Mouse (Mus musculus): ENCODE data around the gene Tnrc6b. TPM values are rescaled to one million over a fixed set of nuclear protein-coding genes. Genes with fewer than 3 reads are reported as not detected.
"Not testable (repeated sequence)": the region's sequence is repeated elsewhere in the genome, so short reads cannot be mapped to it uniquely, and the experiment has no call there.

Tnrc6b gene
- polyA plus RNA-seq, 1 experiment from 2014 or later: 13.9 TPM

DNA sequence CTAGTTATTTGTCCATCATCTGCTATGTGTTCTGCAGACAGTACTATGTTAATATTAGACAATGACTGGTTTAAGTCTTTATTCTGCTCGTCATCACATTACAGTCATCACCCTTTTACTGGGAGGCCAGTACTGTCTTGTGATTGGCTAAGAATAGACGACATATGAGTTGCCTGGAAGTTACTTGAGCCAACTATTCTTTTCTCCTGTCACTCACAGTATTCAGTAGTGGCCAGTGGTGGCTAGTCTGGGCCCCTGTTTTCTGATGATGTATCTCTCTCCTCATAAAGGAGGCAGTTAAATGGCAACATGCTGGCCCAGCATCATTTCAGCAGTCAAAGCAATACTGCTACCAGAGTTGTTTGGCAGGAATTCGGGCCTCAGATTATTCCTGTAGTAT is 163.6 kb downstream of the Tnrc6b start:
- ATAC-seq (no peak), DNase-seq (ENCODE audit: low read depth, low spot score) (no peak)
- ChIA-PET POLR2A (interaction anchor here (1.4 kb wide), 1 partner anchor 21 kb away, joined by 3 read pairs; no protein-coding TSS in a partner anchor), CTCF (interaction anchor here (0.8 kb wide), 1 partner anchor 49 kb away, joined by 3 read pairs; no protein-coding TSS in a partner anchor)
- no peaks in the 10 kb centered on the region for H3K27me3 ChIP-seq
- in situ Hi-C loops (cut with MboI; ENCODE audit: low pct_unique_long_range_greater_than_20kb): loop anchor here (25.0 kb wide), 1 partner anchor 162 kb away; the partner anchor contains the start of gene Tnrc6b
- TF ChIP-seq CTCF (IDR thresholded peaks at IDR 0.05): no peak

DNA sequence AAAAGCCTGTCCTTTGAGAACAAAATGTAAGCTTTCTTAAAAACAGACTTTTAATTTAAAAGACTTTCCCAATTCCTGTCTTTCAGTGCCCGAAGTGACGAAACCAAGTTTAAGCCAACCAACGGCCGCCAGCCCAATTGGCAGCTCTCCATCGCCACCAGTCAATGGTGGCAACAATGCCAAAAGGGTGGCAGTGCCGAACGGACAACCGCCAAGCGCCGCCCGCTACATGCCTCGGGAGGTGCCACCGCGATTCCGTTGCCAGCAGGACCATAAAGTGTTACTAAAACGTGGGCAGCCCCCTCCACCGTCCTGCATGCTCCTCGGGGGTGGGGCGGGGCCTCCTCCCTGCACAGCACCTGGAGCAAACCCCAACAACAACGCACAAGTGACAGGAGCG is 165.1 kb downstream of the Tnrc6b start:
- CTCF ChIA-PET: no interaction called here
- no peak for TF ChIP-seq CTCF (IDR thresholded peaks at IDR 0.05)
- POLR2A ChIA-PET: no interaction called here
- in situ Hi-C loops (cut with MboI; ENCODE audit: low pct_unique_long_range_greater_than_20kb): loop anchor here (25.0 kb wide), 1 partner anchor 164 kb away; the partner anchor contains the start of gene Tnrc6b
- no peaks in the 10 kb centered on the region for H3K27me3 ChIP-seq
- ATAC-seq (no peak), DNase-seq (ENCODE audit: low read depth, low spot score) (no peak)

DNA sequence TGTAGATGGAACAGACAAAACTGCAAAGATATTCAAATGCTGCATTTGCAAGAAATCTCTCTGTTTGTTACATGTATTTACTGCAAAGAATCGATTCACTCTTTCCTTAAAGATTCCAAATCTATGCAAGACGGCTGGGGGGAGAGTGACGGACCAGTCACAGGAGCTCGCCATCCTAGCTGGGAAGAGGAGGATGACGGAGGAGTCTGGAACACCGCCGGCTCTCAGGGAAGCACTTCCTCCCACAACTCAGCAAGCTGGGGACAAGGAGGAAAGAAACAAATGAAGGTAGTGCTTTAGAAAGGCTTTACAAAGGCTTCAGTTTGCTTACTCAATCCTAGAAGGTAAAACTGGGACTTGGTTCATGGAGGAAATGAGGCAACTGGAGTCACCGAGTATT is 173.0 kb downstream of the Tnrc6b start:
- H3K27me3 ChIP-seq: no peaks in the 10 kb centered on the region
- CTCF ChIA-PET: no interaction called here
- TF ChIP-seq CTCF (IDR thresholded peaks at IDR 0.05): no peak
- in situ Hi-C loops (cut with MboI; ENCODE audit: low pct_unique_long_range_greater_than_20kb): loop anchor here (25.0 kb wide), 1 partner anchor 172 kb away; the partner anchor contains the start of gene Tnrc6b
- POLR2A ChIA-PET: no interaction called here
- no peak for DNase-seq (ENCODE audit: low read depth, low spot score)
- ATAC-seq: no peak

DNA sequence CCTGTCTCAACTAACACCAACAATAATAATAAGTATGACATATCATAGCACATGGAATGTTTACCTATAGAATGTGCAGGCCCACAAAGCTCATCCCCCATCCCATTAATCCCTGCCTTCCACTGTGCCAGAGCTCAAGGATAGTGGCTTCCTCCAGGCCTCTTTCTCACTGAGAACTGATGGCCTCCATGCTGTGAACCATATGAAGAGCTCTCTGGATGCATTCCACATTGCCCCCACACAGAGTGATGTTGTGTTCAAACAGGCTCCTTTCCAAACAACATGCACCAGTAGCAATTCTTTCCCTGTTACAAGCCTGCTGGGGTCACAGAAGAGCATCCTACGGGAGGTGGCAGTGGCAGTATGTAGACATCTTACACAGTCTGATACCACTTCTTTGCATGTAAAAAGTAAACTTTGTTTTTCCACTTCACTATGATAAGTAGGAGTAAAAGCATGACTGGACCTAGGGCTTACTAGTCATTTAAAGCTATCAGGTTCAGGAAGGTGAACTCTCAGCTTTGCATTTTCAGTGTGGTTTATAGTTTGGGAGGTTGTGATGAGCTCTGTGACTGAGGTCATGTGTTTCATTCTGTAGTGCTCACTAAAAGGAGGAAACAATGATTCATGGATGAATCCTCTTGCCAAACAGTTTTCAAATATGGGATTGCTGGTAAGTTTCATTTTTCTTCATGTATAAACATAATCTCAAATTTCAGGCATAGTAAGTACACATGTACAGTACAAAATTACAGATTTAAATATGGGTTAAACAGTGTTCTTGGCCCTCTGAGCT is 175.4 kb downstream of the Tnrc6b start:
- ChIA-PET POLR2A (interaction anchor here (0.9 kb wide), 1 partner anchor 24 kb away, joined by 3 read pairs; no protein-coding TSS in a partner anchor), CTCF (interaction anchor here (1.4 to 2.0 kb wide), 2 partner anchors 10 to 14 kb away, joined by 4 to 5 read pairs; no protein-coding TSS in a partner anchor)
- ATAC-seq (no peak), DNase-seq (ENCODE audit: low read depth, low spot score) (no peak)
- TF ChIP-seq CTCF (IDR thresholded peaks at IDR 0.05): no peak
- in situ Hi-C loops (cut with MboI; ENCODE audit: low pct_unique_long_range_greater_than_20kb): loop anchor here (25.0 kb wide), 1 partner anchor 174 kb away; the partner anchor contains the start of gene Tnrc6b
- no peaks in the 10 kb centered on the region for H3K27me3 ChIP-seq

DNA sequence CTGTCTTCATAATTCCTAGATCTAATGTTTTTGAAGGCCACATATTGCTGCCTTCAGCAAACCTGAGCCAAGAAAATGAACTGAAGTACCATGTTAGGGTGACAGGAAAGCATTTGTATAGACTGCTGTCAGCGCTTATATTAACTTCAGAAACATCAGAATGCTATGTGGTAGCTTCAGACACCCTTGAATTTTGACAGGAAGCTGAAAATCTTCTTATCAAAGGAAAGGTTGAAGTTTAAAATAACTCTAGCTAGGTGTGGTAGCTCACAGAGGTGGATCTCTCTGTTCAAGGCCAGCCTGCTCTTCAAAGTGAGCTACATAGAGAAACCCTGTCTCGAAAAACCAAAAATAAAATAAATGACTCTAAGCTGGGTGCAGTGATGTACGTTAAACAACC is 181.2 kb downstream of the Tnrc6b start:
- CTCF ChIA-PET: interaction anchor here (1.4 to 2.2 kb wide), 2 partner anchors 14 to 18 kb away, joined by 4 to 5 read pairs; no protein-coding TSS in a partner anchor
- in situ Hi-C loops (cut with MboI; ENCODE audit: low pct_unique_long_range_greater_than_20kb): loop anchor here (25.0 kb wide), 1 partner anchor 180 kb away; the partner anchor contains the start of gene Tnrc6b
- no peaks in the 10 kb centered on the region for H3K27me3 ChIP-seq
- POLR2A ChIA-PET: no interaction called here
- ATAC-seq (no peak), DNase-seq (ENCODE audit: low read depth, low spot score) (no peak)
- no peak for TF ChIP-seq CTCF (IDR thresholded peaks at IDR 0.05)

DNA sequence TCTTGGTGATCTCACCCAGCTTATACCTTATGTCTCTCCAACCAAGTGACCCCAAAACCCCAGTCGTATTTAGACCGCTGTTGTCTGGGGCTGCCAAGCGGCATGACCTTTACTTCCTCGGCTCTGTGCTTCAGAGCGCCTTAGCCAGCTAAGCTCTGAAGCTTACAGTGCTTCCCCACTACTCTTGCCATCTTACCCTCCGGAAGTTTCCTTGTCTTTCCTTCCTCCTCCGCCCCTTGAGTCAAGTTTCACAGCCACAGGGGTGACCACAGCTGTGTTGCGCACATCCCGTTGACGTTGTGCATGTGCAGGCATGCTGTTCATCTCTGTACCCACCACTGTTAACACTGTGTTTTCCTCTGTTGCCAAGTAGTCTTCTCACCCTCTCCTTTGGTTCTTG is 185.6 kb downstream of the Tnrc6b start:
- TF ChIP-seq CTCF (IDR thresholded peaks at IDR 0.05): no peak
- ChIA-PET POLR2A (interaction anchor here (0.6 kb wide), 1 partner anchor 52 kb away, joined by 3 read pairs; no protein-coding TSS in a partner anchor), CTCF (interaction anchor here (1.1 to 2.1 kb wide), 3 partner anchors 10 to 29 kb away, joined by 3 to 5 read pairs (median 4); no protein-coding TSS in a partner anchor)
- no peaks in the 10 kb centered on the region for H3K27me3 ChIP-seq
- DNase-seq (ENCODE audit: low read depth, low spot score): no peak
- in situ Hi-C loops (cut with MboI; ENCODE audit: low pct_unique_long_range_greater_than_20kb): loop anchor here (25.0 kb wide), 1 partner anchor 184 kb away; the partner anchor contains the start of gene Tnrc6b
- ATAC-seq: no peak

DNA sequence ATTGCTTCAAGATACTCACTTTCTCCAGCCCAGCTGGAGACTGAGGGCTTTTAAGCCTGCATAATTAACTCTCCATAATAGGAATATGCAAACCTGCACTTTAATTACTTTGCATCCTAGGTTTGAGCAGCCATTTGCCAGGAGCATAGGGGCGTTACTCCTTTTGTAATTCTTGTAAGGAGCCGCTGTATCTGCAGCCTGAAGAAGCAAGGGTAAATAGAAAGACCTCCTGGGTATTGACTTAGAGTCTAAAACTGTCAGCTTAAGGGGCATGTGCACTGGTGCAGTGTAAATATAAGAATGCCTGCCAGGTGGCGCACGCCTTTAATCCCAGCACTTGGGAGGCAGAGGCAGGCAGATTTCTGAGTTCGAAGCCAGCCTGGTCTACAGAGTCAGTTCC is 186.8 kb downstream of the Tnrc6b start:
- in situ Hi-C loops (cut with MboI; ENCODE audit: low pct_unique_long_range_greater_than_20kb): loop anchor here (25.0 kb wide), 1 partner anchor 186 kb away; the partner anchor contains the start of gene Tnrc6b

DNA sequence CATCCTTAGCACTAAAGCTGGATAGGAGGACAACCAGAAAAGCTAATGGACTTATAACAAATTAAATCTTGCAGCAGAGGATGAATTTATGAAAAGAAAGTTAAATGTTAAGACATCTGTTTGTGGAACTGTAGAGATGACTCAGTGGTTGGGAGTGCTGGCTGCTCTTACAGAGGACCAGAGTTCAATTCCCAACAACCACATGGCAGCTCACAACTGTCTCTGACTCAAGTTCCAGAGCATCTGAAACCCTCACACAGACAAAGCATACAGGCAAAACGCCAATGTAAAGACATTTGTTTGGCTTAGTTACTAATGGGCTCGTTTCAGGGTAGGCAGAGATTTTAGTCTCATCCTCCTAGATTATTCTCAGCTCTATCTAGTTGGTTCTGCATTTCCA is 188.7 kb downstream of the Tnrc6b start:
- in situ Hi-C loops (cut with MboI; ENCODE audit: low pct_unique_long_range_greater_than_20kb): loop anchor here (25.0 kb wide), 1 partner anchor 188 kb away; the partner anchor contains the start of gene Tnrc6b
- ChIA-PET CTCF (interaction anchor here (1.2 kb wide), 1 partner anchor 25 kb away, joined by 3 read pairs; no protein-coding TSS in a partner anchor), POLR2A (interaction anchor here (1.3 kb wide), 1 partner anchor 13 kb away, joined by 4 read pairs; no protein-coding TSS in a partner anchor)
- no peak for TF ChIP-seq CTCF (IDR thresholded peaks at IDR 0.05)
- ATAC-seq (no peak), DNase-seq (ENCODE audit: low read depth, low spot score) (no peak)
- H3K27me3 ChIP-seq: no peaks in the 10 kb centered on the region

More for the DNA sequence above, 186.8 kb downstream of the Tnrc6b start:
- CTCF ChIA-PET: no interaction called here
- ATAC-seq (no peak), DNase-seq (ENCODE audit: low read depth, low spot score) (no peak)
- POLR2A ChIA-PET: no interaction called here
- no peaks in the 10 kb centered on the region for H3K27me3 ChIP-seq
- no peak for TF ChIP-seq CTCF (IDR thresholded peaks at IDR 0.05)

DNA sequence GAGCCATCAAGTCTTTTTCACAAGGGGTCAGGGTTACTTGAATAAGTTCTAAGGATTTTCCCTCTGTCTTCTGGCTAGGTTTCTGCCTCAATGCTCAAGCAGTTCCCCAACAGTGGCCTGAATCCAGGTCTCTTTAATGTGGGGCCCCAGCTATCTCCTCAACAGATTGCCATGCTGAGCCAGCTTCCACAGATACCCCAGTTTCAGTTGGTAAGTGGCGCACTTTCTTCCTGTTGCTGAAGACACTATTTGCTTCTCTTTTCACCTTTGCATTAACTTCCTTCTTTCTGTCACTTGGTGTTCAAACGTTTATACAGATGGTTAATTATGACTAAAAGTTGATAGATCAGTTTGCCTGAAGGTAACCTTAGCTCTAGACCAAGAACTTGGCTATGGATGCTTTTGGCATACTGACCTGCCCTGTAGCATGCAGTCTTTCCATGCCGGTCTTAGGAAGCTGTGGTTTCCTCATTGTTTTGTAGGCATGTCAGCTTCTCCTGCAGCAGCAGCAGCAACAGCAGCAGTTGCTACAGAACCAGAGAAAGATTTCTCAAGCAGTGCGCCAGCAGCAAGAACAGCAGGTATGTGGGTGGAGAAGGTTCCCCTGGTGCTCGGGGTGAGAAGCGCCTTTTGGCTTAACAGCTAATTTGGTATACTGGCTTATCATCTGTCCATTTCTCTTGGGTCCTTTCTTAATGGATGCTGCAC is 190.8 kb downstream of the Tnrc6b start:
- CTCF ChIA-PET: no interaction called here
- POLR2A ChIA-PET: interaction anchor here (0.8 kb wide), 1 partner anchor 13 kb away, joined by 3 read pairs; no protein-coding TSS in a partner anchor
- no peak for TF ChIP-seq CTCF (IDR thresholded peaks at IDR 0.05)
- DNase-seq (ENCODE audit: low read depth, low spot score) (no peak), ATAC-seq (no peak)
- H3K27me3 ChIP-seq: no peaks in the 10 kb centered on the region
- in situ Hi-C loops (cut with MboI; ENCODE audit: low pct_unique_long_range_greater_than_20kb): no loop called here

DNA sequence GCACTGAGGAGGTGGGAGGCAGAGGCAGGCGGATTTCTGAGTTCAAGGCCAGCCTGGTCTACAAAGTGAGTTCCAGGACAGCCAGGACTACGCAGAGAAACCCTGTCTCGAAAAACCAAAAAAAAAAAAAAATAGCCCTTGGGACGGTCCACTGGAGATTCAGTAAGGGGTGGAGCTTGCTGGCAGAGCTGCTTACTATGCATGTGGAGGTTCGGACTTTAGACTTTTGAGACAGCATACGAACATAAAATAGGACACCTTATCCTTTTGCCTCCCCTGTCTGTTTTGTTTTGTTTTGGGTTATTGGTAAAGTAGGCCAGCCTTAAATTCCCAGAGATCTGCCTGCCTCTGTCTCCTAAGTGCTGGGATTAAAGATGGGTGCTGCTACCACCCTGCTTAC is 193.7 kb downstream of the Tnrc6b start:
- POLR2A ChIA-PET; ATAC-seq; CTCF ChIA-PET; H3K27me3 ChIP-seq; in situ Hi-C loops (cut with MboI; ENCODE audit: low pct_unique_long_range_greater_than_20kb); DNase-seq (ENCODE audit: low read depth, low spot score): not testable (repeated sequence)
